Mouse (Mus musculus) kidney, embryonic 14.5 days (tissue): Measurements from ENCODE around the gene Napsa. TPM values are rescaled to one million over a fixed set of nuclear protein-coding genes. Genes with fewer than 3 reads are reported as not detected.

Experiments
- ATAC-seq: fragments of 200-750 bp; cut with Nextera tagmentation; 2 replicates; pipeline ENCODE4 v1.8.0; 2017; ENCODE audit warnings: moderate number of reproducible peaks, mild to moderate bottlenecking, moderate TSS enrichment, moderate library complexity; ENCODE audit not compliant: low FRiP score, low TSS enrichment
- H3K27ac ChIP-seq: fragments of 300-500 bp; sonication (generic); 2 replicates; pipeline ENCODE4 v1.5.1; 2014; ENCODE audit warnings: low read depth, mild to moderate bottlenecking, low read length, moderate library complexity, mixed read lengths
- H3K27me3 ChIP-seq: fragments of 300-500 bp; sonication (generic); 2 replicates; pipeline ENCODE4 v1.6.1; 2014; ENCODE audit warnings: mild to moderate bottlenecking, low read length; ENCODE audit not compliant: control insufficient read depth, insufficient read depth
- H3K36me3 ChIP-seq: fragments of 300-500 bp; sonication (generic); 2 replicates; pipeline ENCODE4 v1.6.1; 2014; ENCODE audit warnings: low read length, mixed read lengths; ENCODE audit not compliant: control insufficient read depth, insufficient read depth
- H3K4me1 ChIP-seq: fragments of 300-500 bp; sonication (generic); 2 replicates; pipeline ENCODE4 v1.6.1; 2014; ENCODE audit warnings: low read length, mixed read lengths; ENCODE audit not compliant: control insufficient read depth, insufficient read depth
- H3K4me2 ChIP-seq: fragments of 300-500 bp; sonication (generic); replicated peaks from 2 replicates; pipeline ENCODE4 v1.6.1; 2014; ENCODE audit warnings: low read depth, mild to moderate bottlenecking, low read length
- H3K4me3 ChIP-seq: fragments of 300-500 bp; sonication (generic); 2 replicates; pipeline ENCODE4 v1.5.1; 2014; ENCODE audit warnings: mild to moderate bottlenecking, low read length
- H3K9ac ChIP-seq: fragments of 300-500 bp; sonication (generic); 2 replicates; pipeline ENCODE4 v1.6.1; 2014; ENCODE audit warnings: low read depth, mild to moderate bottlenecking, low read length, moderate library complexity
- H3K9me3 ChIP-seq: fragments of 300-500 bp; sonication (generic); 2 replicates; pipeline ENCODE4 v1.6.1; 2016; ENCODE audit warnings: low read length; ENCODE audit not compliant: control insufficient read depth
- WGBS: fragments of 180-500 bp; shearing (Covaris S2); extraction: QIAGEN DNeasy Blood & Tissue Kit; methylation state at CpG from one replicate; pipeline ENCODE4 v1.1.7; 2014; 5-methylcytosine and 5-hydroxymethylcytosine counted together
- microRNA-seq: library from miRNA; unstranded; fragments of <30 nt; microRNA quantifications from one replicate; pipeline ENCODE4, GENCODE M21; 2016
- polyA plus RNA-seq: library from polyadenylated mRNA; unstranded; fragments of >200 nt; fragmentation: Nextera tagmentation; extraction: Ambion mirVana; gene quantifications from 2 replicates; pipeline ENCODE4 v1.2.1, GENCODE M21; 2014

The Napsa gene
- polyA plus RNA-seq, 1 experiment from 2014 or later = 7.0 TPM

DNA sequence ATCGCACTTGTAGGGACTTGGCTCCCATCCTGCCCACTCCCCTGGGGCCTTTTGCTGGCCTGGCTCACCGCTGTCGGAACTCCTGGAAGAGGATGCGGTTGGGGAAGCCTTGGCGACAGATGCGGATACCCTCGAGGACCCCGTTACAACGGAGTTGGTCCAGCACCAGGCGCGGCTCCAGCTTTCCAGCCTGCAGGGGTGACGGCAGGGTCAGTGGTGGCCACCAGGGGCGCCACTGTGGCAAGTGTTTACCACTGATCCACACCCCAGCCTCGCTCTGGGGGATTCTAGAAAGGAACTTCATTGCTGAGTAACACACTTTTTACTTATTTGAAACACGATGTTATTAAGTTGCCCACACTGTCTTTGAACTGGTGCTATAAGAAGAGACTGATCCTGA lies 61.2 kb downstream of the Napsa start:
- H3K9me3 ChIP-seq = no peaks in the 10 kb centered on the region
- no peak overlapping the region for H3K27ac ChIP-seq
- no peak overlapping the region for H3K4me2 ChIP-seq
- H3K9ac ChIP-seq = no peak overlapping the region
- H3K4me3 ChIP-seq = no peak overlapping the region
- 20% methylated on average over 15 of the region's 15 CpGs for WGBS
- no peaks in the 10 kb centered on the region for H3K36me3 ChIP-seq
- peaks cover 25% of the 10 kb centered on the region for H3K27me3 ChIP-seq
- no peak for ATAC-seq
- no peaks in the 10 kb centered on the region for H3K4me1 ChIP-seq

Small RNAs within 50 kb of the gene (microRNA-seq; reads per million reads assigned to microRNA genes)
- gene Mir7053 = not detected

Other genes starting within 250 kb of the Napsa start
- 1.4 and 2.3 TPM in 2 replicates for gene Syt3, start 188.3 kb upstream of the Napsa start, polyA plus RNA-seq
- 1.0 and 1.5 TPM in 2 replicates for gene 1700008O03Rik, start 186.6 kb upstream of the Napsa start, polyA plus RNA-seq
- 0.50 and 0.70 TPM in 2 replicates for gene Lrrc4b, start 143.4 kb upstream of the Napsa start, polyA plus RNA-seq
- 0.88 and 1.6 TPM in 2 replicates for gene Aspdh, start 107.0 kb upstream of the Napsa start, polyA plus RNA-seq
- 64.9 and 78.9 TPM in 2 replicates for gene Josd2, start 104.4 kb upstream of the Napsa start, polyA plus RNA-seq
- gene Emc10, start 75.9 kb upstream of the Napsa start, polyA plus RNA-seq = 122 and 138 TPM in 2 replicates
- 13.2 and 16.6 TPM in 2 replicates for gene Fam71e1, start 75.8 kb upstream of the Napsa start, polyA plus RNA-seq
- 0.06 and 0.18 TPM in 2 replicates for gene Mybpc2, start 47.7 kb upstream of the Napsa start, polyA plus RNA-seq
- gene Spib, start 40.3 kb upstream of the Napsa start, polyA plus RNA-seq = not detected in 2 replicates
- 51.6 and 69.5 TPM in 2 replicates for gene Pold1, start 23.5 kb upstream of the Napsa start, polyA plus RNA-seq
- 69.1 and 69.8 TPM in 2 replicates for gene Nr1h2, start 18.4 kb upstream of the Napsa start, polyA plus RNA-seq
- gene Kcnc3, start 18.3 kb downstream of the Napsa start, polyA plus RNA-seq = 0.18 and 0.26 TPM in 2 replicates
- 1.3 and 1.8 TPM in 2 replicates for gene Myh14, start 98.5 kb downstream of the Napsa start, polyA plus RNA-seq
- not detected in 2 replicates for gene Izumo2, start 136.4 kb downstream of the Napsa start, polyA plus RNA-seq
- 35.2 and 43.4 TPM in 2 replicates for gene Vrk3, start 176.0 kb downstream of the Napsa start, polyA plus RNA-seq
- gene Zfp473, start 178.7 kb downstream of the Napsa start, polyA plus RNA-seq = 2.5 and 3.1 TPM in 2 replicates
- 59.5 and 61.9 TPM in 2 replicates for gene Nup62, start 243.7 kb downstream of the Napsa start, polyA plus RNA-seq
- 1.7 and 2.0 TPM in 2 replicates for gene Il4i1, start 244.0 kb downstream of the Napsa start, polyA plus RNA-seq
- 2.5 and 6.3 TPM in 2 replicates for gene Atf5, start 244.3 kb downstream of the Napsa start, polyA plus RNA-seq